Mouse (Mus musculus) urinary bladder, postnatal 4 days (tissue): ENCODE results near the gene Agap3.

Experiments used
- DNase-seq, 2 experiments: peaks; one replicate each; pipeline ENCODE4 v3.0.0; 2021 to 2022; ENCODE audit warnings: low spot score in 2 of 2

The Agap3 gene

DNA sequence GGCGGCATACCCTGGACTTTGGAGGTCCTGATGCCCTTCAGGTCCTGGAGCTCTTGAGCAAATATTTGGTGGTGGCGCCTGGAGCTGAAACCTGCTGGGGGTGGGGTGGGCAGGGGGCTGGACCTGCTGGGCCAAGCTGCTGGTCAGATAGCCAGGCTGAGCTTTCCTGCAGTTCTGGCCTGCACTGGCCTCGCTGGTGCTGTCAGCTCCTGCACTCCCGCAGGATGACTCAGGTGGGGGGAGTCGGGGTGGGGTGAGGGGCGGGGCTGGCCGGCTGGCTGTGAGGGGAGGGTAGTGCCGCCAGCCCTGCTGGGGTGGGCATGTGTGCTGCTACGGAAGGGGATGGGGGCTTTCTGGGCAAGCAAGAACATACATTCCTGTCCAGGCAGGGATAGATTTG, 23.4 kb upstream of the Agap3 start:
- DNase-seq = no peak

DNA sequence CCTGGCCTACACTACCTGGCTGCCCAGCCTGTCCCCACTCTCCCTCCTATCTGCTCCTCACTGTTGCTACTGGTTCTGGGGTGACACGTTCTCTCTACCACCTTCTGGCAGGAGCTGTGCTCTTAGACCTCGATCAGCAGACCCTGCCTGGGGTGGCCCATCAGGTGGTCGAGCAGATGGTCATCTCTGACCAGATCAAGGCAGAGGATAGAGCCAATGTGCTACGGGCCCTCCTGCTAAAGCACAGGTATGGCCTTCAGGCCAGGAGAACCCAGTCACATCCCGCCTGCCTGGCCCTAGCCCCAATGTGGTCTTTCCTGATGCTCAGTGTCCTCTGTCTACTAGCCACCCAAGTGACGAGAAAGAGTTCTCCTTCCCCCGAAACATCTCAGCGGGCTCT, 18.0 kb upstream of the Agap3 start:
- DNase-seq = no peak

DNA sequence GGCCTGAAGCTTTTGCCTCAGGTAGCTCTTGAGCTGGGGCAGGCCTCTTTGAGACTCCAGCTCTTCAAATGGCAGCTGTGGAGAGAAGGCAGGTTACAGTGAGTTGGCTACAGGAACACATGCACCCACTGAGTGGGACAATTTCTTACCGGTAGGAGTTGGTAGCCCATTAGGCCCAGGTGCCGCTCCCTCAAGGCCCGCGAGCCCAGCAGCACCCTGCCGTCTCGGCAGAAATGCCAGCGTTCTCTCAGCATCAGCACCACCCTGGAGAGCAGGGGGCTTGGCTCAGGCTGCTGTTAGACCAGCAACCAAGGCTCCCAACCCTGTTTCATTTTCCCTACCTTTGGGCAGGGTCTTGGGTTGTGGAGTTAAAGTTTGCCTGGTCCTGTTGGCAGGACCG, 10.8 kb upstream of the Agap3 start:
- DNase-seq = no peak

DNA sequence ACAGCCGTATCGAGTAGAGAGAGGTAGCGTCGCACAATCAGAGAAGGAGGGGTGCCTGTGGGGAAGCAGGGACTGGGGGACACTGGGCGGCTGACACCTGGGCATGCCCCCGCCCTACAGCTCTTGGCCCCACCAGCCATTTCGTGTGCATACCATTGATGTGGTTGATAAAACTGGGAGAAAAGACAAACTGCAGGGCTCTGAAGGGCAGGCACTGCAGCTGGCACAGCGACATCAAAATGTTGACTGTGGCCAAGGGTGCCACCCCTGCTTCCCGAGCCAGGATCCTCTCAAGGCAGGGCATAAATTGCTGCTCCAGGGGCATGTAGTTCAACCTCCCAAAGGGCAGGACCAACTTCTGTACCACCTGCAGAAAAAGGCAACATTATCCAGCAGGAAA, 9.9 kb upstream of the Agap3 start:
- no peak for DNase-seq

DNA sequence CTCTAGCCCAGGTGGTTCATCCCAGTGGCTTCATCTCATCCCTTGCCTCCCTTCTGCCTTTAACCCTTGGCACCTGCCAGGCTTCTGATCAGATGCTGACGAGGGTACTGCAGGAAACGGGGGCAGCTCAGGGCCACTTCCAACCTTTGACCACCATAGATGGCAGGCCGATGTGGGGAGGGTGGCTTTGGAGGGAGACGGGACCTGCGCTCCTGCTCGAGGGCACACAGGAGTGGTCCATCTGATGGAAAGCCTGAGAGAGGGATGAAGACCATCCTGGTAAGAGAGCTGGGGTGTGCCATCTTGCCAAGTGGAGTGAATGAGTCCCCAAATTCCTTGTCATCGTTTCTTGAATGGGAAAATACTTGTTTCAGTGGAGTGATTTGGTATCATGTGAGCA, 8.8 kb upstream of the Agap3 start:
- DNase-seq = no peak

DNA sequence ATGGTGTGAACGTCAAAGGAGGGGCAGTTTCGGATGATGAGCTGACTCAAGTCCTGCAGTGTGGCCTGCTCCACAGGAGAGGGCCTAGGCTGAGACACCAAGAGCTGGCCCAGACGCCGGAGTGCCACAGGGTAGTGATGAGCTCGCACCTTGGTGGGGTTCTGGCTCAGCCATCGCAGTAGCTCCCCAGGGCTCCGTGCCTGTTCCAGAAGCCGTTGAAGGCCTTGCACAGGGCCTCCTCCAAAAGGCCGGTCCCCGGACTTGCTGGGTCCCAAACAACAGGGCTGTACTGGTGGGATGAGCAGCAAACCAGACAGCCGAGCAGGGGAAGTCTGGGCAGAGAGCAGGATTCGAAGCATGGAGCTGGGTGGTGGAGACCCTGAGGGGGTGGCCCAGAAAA, 8.1 kb upstream of the Agap3 start:
- DNase-seq = no peak

DNA sequence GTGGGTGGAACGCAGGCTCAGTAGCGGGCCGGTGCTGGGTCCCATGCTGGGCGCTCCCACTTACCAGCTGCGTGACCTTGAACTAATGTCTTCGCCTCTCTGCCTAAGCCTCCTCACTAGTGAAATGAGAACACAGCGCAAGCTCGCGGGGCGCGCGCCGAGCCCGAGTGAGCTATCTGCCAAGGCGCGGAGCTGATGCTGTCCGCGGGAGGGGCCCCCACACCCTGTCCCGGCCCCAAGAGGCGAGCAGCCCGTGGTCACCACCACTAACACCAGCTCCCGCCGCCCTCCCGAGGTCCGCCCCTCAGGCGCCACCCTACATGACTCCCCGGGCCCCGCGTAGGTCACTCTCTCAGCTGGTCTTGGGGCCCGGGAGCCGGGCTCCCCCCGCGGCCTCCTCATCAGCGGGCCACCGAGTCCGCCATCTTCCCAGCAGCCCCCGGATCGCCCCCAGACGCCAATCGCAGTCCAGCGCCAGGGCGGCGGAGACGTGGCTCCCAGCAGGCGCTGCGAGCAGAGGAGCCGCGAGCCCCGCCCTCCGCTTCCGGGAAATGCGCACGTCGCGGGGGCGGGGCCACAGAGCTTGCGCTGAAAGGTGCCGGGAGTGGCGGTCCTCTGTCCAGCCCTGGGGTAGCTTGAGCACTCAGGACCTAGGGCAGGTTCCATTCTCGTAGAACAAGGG, 7.1 kb upstream of the Agap3 start, which contains the start of gene Fastk:
Fastk (minus strand) TSS at position 542 of the 682 bp plus-strand sequence.
- DNase-seq = peak; percentile 92 to 93

DNA sequence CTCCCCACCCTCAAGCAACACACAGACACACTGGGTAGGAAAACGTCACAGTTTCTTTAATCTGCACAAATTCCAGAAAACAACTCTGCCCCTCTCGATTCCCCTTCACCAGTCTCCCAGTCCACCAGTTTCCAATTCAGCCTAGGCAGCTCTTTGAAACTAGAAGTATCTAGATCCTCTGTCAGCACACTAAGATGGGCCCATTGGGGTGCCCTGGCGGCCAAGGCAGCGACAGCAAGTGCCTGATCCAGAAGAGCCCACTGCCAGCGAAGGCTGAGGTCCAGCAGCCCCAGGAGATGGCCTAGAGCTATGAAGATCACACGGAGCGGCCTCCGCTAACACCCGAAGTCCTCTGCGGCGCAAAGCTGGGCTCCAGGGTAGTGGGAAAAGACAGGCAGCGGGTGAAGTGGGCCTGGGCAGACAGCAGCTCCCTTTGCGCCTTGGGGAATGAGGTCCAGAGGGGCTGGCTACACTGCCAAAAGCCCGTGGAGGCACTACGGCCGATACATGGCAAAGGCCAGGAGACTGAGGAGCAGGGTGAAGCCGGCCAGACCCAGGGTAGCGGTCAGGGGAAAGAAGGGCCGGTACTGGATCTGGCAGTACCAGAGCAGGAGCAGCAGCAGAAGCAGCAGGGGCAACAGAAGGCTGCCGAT, 6.4 kb upstream of the Agap3 start:
- DNase-seq = no peak

DNA sequence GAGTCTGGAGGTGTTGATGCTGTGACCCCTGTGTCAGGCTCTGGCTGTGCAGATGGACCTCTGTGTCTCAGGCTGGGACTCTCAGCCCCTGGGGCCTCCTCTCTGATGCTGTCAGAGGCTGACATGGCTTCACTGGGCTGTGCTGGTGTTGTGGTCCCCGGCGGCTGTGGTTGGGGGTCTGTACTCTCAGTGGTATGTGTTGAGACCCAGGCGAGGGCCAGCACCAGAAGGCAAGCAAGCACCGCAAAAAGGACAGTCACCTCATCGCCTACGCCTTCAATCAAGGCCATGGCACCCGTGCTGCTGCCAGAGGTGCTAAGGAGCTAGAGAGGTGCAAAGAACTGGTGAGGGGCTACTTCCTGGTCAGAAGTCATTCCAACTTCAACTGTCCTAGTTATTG, 5.3 kb upstream of the Agap3 start:
- DNase-seq = no peak

DNA sequence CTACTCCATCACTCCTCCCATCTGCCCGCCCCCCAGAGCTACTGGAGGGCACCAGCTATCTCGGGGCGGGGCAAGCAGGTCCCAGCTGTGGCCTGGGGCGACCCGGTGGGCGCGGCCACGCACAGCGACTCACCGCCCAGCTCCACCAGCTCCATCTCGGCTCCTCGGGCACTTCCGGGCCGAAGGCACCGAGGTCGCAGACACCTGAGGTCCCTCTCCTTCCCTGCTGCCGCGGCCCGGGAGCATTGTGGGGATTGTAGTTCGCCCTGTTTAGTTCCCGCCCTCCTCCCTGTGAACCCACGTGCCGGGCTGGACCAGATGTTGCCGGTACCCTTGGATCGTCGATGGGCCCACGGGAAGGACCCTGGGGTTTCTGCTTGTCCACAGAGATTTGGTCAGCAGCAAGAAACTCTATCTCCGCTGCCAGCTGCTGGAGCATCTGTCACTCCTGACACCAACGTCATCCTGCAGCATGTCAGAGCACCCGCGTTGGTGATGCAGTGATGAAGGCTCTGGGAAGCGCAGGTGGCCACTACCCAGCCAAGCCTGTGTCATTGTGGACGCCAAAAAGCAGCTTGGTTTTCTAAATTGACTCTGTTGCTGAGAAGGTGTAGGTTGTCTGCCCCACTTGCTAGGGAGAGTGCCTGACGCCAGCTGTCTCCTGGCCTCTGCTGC, 4.2 kb upstream of the Agap3 start, which contains the start of gene Tmub1:
Tmub1 (minus strand) TSS at position 231 of the 675 bp plus-strand sequence.
- DNase-seq = peak; percentile 72 to 76

DNA sequence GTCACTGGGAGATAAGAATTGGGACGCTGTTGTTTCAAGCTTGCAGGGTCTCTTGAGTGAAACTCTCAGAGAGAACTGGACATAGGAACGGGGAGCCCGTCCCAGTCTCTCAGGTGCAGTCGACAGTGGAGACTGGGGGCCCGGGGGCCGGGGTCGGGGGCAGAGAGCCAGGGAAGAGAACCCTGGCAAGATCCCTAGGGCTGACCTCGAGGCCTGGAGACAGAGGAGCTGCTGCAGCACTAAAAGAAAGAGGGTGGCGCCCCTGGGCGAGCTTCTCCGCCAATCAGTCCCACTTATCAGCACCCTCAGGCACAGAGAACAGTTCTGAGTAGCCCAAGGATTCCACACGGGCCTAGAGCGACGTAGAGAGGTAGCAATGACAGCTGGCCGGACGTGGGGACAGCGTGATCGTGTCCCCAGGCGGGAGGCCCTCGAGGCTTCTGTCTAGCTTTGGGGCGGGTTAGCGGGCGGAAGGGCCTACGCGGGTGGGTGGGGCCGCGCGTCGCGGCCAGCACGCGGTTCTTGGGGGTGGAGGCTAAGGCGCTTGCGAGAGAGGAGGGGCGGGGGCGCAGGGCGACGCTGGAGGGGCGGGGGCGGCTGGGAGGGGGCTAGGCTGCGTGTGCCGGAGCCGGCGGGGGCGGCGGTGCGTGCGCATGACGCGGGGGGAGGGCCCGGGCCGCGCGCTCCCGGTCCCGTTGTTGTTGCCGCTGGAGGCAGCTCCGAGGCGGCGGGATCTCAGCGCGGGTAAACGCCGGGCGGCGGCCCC, 530 bp upstream of the Agap3 start:
- DNase-seq = peak; percentile 85 to 87

DNA sequence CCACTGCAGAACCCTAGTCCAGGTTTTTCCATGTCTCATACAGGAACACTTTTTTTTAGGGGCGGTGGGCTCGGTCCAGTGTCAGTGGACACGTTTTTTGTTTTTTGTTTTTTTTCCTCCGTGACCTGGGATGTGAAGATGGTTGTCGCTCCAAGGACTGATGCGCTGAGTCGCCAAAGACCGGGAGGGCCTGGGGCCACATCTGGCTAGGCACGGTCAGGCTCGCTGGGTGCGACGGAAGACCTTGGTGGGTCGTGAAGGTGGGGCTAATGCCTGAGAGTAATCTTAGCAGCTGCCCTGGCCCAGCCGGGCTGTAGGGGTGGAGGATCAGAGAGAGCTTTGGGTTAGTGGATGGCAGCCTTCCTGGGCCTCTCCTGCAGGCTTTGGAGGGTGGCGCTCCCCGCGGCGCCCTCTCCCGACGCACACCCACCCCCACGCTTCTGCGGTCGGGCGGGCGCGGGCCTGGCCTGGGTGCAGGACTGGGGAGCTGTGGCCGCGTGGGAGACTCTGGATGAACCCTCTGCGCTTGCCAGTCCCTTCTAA, 785 bp downstream of the Agap3 start:
- no peak for DNase-seq

DNA sequence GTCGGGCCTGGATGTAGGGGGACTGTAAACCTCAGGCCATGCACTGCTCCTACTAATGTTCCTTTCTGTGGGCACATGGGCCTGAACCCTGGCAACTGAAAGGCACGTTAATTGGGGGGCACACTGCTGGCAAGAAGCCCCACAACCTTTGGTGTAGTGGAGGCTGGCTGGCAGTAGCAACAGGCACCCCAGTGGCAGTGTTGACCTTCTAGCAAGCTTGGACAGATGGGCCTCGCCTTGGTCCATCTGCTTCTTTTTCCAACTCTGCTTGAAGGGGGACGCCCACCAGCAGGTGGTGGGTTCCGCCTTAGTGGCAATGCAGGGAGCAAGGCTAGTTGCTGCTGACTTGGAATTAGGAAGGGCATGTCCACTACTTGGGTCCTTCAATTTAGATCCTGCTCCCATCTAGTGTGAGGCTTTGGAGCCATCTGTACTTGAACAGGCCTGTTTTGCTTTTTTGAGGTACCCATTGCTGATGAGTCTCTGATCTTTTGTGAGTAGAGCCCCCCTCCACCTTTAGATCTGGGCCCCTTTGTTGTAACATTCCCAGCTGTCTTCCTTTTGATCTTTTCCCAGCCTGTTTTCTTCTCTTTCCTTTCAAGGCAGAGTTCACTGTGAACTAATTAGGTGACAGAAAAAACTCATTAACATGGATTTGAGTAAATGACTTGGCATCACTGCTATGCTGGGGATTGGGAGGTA, 1.5 kb downstream of the Agap3 start:
- DNase-seq = no peak

DNA sequence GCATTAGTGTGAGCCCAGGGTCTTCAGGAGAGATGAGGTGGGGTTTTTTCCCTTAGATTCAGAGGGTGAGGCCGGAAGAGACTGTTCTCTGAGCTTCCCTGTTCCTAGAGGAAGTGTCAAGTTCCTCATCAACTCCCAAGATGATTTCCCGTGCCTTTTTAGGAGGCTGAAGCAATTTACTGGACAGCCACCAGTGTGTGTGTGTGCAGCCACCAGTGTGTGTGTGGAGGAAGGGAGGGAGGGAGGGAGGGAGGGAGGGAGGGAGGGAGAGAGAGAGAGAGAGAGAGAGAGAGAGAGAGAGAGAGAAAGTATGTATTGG, 2.0 kb downstream of the Agap3 start:
- DNase-seq = no peak

DNA sequence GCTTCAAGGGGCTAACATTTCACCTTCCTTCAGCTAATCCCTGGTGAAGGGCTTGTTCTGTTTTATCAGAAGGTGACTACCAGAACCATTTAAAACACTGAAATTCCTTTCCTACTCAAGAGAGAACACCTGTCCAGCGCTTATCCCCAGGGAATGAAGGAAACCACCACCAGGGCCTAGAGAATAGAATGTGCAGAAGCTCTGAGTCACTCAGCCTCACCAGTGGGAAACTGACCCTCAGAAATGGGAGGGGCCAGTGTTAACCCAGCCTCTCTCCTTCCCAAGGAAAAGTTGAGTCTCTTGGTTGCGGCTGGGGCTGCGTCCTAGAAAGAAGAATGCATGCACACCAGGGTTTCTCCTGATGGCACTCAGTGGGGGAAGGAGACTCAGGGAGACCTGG, 3.1 kb downstream of the Agap3 start:
- no peak for DNase-seq

DNA sequence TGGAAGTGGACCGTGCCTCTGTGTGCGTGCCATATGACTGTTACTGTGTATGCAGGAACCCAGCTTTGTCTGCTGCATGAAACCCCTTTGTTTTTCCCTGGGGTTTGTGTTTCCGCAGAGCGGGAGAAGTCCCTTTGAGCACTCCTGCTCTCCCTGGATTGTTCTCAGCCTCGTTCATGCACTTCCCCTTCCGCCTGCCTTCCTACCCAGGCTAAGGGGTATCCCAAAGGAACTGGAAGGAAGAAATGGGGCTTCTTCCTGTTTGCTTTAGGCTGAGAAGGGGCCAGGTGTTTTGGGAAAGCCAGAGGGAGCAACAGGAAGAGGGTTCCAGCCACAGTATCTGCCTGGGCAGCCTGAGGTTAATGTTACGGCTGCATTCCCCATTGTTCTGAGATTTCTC, 3.6 kb downstream of the Agap3 start:
- DNase-seq = no peak

DNA sequence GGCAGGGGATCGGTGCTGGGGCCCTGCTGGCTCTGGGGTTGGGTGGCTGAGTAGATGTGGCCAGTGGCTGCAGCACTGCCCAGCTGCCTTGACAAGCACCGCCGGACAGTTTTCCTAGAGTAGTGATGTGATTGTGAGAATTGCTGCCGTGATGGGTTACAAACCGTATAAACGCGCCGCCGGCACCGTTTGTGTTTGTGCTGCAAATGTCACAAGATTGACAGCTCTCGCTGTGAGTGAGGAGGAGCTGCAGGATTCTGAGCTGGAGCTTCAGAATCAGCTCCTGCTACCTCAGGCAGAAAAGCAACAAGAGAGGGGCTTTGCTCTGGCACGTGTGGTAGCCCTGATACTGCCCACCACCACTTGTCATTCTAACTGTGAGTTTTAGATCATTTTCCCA, 14.8 kb downstream of the Agap3 start:
- DNase-seq = no peak

DNA sequence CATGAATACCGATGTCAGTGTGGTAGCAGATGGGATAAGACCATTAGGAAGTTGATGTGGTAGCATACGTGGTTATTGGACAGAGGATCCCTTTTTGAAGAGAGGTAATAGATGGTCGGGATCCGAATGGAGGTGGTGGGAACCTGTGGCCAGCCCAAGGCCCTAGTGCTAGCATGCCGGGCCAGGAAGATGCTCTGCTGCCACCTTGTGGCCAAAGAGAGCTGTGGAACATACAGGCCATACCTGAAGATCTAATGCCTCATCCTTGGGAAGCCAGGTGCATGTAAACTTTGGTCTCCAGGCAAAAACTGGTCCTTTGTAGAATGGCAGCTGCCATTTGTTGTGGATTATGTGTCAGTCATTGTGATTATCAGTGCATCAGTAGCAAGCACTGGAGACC, 18.6 kb downstream of the Agap3 start:
- DNase-seq = no peak

DNA sequence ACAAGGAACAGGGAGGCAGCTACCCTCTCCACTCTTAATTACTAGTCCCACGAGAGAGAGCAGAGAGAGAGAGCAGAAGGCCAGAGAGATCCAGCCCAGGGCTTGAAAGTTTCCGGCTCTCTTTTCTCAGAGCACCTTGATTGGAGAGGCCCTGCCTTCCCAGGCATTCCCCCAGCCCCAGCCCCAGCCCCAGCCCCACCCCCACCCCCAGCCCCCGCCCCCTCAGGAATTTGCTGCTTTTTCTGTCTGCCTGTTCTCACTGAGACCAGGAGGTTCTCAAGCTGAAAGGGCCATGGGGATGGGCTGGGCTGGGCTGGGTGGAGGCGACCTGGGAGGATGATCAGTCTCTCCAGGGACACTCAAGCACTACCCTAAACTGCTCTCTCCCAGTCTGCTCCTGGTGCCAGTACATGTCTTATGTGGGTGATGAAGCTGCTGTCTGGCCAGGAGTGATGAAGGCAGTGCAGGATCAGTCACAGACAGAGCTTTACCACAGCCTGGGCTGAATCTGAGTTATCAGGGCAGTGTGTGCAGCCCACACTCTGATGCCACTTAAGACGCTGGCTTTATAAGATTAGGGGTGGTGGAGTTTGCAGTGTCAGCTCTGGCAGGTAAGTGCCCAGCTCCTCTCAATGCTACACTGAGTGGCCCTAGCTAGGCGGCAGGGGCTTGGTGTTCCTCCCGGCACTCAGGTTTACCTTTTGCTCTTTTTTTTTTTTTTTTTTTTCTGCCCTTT, 21.1 kb downstream of the Agap3 start:
- DNase-seq = no peak

DNA sequence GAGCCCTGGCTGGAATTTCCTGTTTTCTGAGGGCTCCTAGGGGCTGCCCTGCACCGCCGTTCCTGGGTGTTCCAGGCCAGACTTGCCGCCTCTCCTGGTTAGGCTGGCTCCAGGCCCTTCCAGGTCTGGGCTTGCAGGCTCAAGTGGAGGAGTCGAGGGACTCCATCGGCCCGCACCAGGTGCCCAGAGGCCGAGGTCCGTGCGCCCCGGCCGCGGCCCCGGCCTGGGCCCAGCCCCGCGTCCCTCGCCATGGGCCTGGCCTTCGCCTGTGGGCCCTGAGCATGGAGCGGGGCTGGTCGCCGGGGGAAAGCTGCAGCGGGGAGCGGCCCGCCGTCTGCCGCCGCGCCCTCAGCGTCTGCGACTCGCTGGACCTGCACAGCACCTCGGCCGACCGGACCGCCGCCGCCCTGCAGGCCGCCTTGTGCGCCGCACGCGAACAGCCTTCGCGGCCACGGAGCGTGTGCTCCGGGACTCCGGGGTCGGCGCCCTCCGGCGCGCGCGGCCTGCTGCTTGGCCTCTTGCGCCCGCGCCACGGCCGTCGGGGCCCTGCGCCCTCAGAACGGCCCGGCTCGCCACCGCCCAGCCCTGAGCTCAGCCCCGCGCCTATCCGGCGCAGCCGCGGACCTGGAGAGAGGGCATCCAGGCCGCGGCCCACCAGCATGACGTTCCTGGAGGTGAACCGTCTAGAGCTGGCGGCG, 22.2 kb downstream of the Agap3 start:
- DNase-seq = peak in 1 of 2 experiments; percentile 54
